Mouse (Mus musculus): Measurements from ENCODE around the gene Ube3c. TPM values are rescaled to one million over a fixed set of nuclear protein-coding genes. Genes with fewer than 3 reads are reported as not detected.
"Not testable (repeated sequence)": the region's sequence is repeated elsewhere in the genome, so short reads cannot be mapped to it uniquely, and the experiment has no call there.

Ube3c gene
- 10 to 100 TPM; 28.5 to 31.7 TPM for total RNA-seq (2021)
- long read RNA-seq, experiment 1, full-length matches to known transcripts: 20 of 30 reads
- long read RNA-seq, experiment 1, partial matches to known transcripts: 6 of 30 reads
- long read RNA-seq, experiment 1, other reads (novel, unspliced or antisense): 4 of 30 reads
- long read RNA-seq, experiment 2, full-length matches to known transcripts: 34 of 49 reads
- long read RNA-seq, experiment 2, partial matches to known transcripts: 6 of 49 reads
- long read RNA-seq, experiment 2, other reads (novel, unspliced or antisense): 9 of 49 reads

GRCm38 (mm10) chr5:29568848-29569377 is at the start of gene Ube3c:
Gene Ube3c (plus strand): TSS chr5:29569242.
- DNase-seq: peak; percentile 99

GRCm38 (mm10) chr5:29560111-29560510 is 8.9 kb upstream of the Ube3c start:
- intact Hi-C loops (cut with DNase I; ENCODE audit: low total_unique reads): no loop called here
- DNase-seq: no peak

More at GRCm38 (mm10) chr5:29568848-29569377, at the start of gene Ube3c:
- intact Hi-C loops (cut with DNase I; ENCODE audit: low total_unique reads): no loop called here

- intact Hi-C loops (cut with DNase I; ENCODE audit: low total_unique reads): no loop called here
- no peak for DNase-seq
These were observed 8.4 kb upstream of the Ube3c start for GRCm38 (mm10) chr5:29560667-29561066.

- intact Hi-C loops (cut with DNase I; ENCODE audit: low total_unique reads): no loop called here
- no peak for DNase-seq
These were observed 587 bp downstream of the Ube3c start for GRCm38 (mm10) chr5:29569378-29570280.

GRCm38 (mm10) chr5:29574286-29574685 is 5.2 kb downstream of the Ube3c start:
- DNase-seq; intact Hi-C loops (cut with DNase I; ENCODE audit: low total_unique reads): not testable (repeated sequence)

GRCm38 (mm10) chr5:29575085-29575484 is 6.0 kb downstream of the Ube3c start:
- intact Hi-C loops (cut with DNase I; ENCODE audit: low total_unique reads): no loop called here
- DNase-seq: no peak

- no peak for DNase-seq
- intact Hi-C loops (cut with DNase I; ENCODE audit: low total_unique reads): no loop called here
These were observed 9.0 kb downstream of the Ube3c start for GRCm38 (mm10) chr5:29577795-29578631.

- no peak for DNase-seq
- intact Hi-C loops (cut with DNase I; ENCODE audit: low total_unique reads): no loop called here
These were observed 15.0 kb downstream of the Ube3c start for GRCm38 (mm10) chr5:29583880-29584595.

GRCm38 (mm10) chr5:29592161-29592560 is 23.1 kb downstream of the Ube3c start:
- DNase-seq; intact Hi-C loops (cut with DNase I; ENCODE audit: low total_unique reads): not testable (repeated sequence)

- no peak for DNase-seq
- intact Hi-C loops (cut with DNase I; ENCODE audit: low total_unique reads): no loop called here
These were observed 37.5 kb downstream of the Ube3c start for GRCm38 (mm10) chr5:29606546-29606945.

- intact Hi-C loops (cut with DNase I; ENCODE audit: low total_unique reads): no loop called here
These were observed 56.6 kb downstream of the Ube3c start for GRCm38 (mm10) chr5:29625610-29626009.

GRCm38 (mm10) chr5:29629941-29630340 is 60.9 kb downstream of the Ube3c start:
- DNase-seq: no peak
- intact Hi-C loops (cut with DNase I; ENCODE audit: low total_unique reads): no loop called here

More at GRCm38 (mm10) chr5:29625610-29626009, 56.6 kb downstream of the Ube3c start:
- no peak for DNase-seq

- intact Hi-C loops (cut with DNase I; ENCODE audit: low total_unique reads): no loop called here
- DNase-seq: no peak
These were observed 62.7 kb downstream of the Ube3c start for GRCm38 (mm10) chr5:29631711-29632110.

GRCm38 (mm10) chr5:29636298-29636697 is 67.3 kb downstream of the Ube3c start:
- intact Hi-C loops (cut with DNase I; ENCODE audit: low total_unique reads): no loop called here
- no peak for DNase-seq

GRCm38 (mm10) chr5:29636884-29637283 is 67.8 kb downstream of the Ube3c start:
- intact Hi-C loops (cut with DNase I; ENCODE audit: low total_unique reads): no loop called here
- no peak for DNase-seq

GRCm38 (mm10) chr5:29641124-29641884 is 72.3 kb downstream of the Ube3c start:
- no peak for DNase-seq
- intact Hi-C loops (cut with DNase I; ENCODE audit: low total_unique reads): no loop called here

GRCm38 (mm10) chr5:29651696-29652095 is 82.7 kb downstream of the Ube3c start:
- DNase-seq: no peak
- intact Hi-C loops (cut with DNase I; ENCODE audit: low total_unique reads): no loop called here

All from gastrocnemius, postnatal 14 days (tissue).